Mouse (Mus musculus): Measurements from ENCODE around the gene Msi2. TPM values are rescaled to one million over a fixed set of nuclear protein-coding genes. Genes with fewer than 3 reads are reported as not detected.

The Msi2 gene
- total RNA-seq, 2 experiments from 2014 or later: 10.2 to 13.9 TPM

Other genes with a start within 250 kb of the Msi2 start
- gene Akap1, start 146.1 kb upstream of the Msi2 start, total RNA-seq (2015; ENCODE audit: low replicate concordance): 1.0 and 3.7 TPM in 2 replicates
- 0.98 and 3.7 TPM in 2 replicates for gene Akap1, start 146.1 kb upstream of the Msi2 start, total RNA-seq (2017; ENCODE audit: low replicate concordance)
- gene Scpep1, start 237.0 kb upstream of the Msi2 start, total RNA-seq (2015; ENCODE audit: low replicate concordance): 15.0 and 15.2 TPM in 2 replicates
- 4.6 and 8.6 TPM in 2 replicates for gene Scpep1, start 237.0 kb upstream of the Msi2 start, total RNA-seq (2017; ENCODE audit: low replicate concordance)
- gene Elobl, start 248.4 kb upstream of the Msi2 start, total RNA-seq (2015; ENCODE audit: low replicate concordance): not detected in 2 replicates
- not detected in 2 replicates for gene Elobl, start 248.4 kb upstream of the Msi2 start, total RNA-seq (2017; ENCODE audit: low replicate concordance)